Mouse (Mus musculus): ENCODE data around the gene Oip5. TPM values are rescaled to one million over a fixed set of nuclear protein-coding genes. Genes with fewer than 3 reads are reported as not detected.

Oip5 gene
- polyA plus RNA-seq, 1 experiment from 2014 or later: 42.8 TPM

- Histone ChIP-seq H3K4me2 (no peak overlapping the region), H3K27ac (no peak overlapping the region), H3K9me3 (replicated peaks) (no peaks in the 10 kb centered on the region), H3K4me1 (replicated peaks) (peaks cover 14% of the 10 kb centered on the region), H3K27me3 (no peaks in the 10 kb centered on the region), H3K4me3 (replicated peaks) (no peak overlapping the region), H3K36me3 (0 out of 2 replicates have a peak, but pooled peaks cover 2% of the 10 kb centered on the region), H3K9ac (no peak overlapping the region)
- DNase-seq (no peak), ATAC-seq (ENCODE audit: low read depth) (no peak)
- 55% methylated on average over 8 of the region's 8 CpGs for WGBS (ENCODE audit: insufficient replicate concordance)
Measured at GRCm38 (mm10) chr2:119584282-119584681, 34.0 kb downstream of the Oip5 start.

GRCm38 (mm10) chr2:119583439-119583838, 34.8 kb downstream of the Oip5 start:
- H3K9me3 ChIP-seq (replicated peaks): no peaks in the 10 kb centered on the region
- H3K9ac ChIP-seq: no peak overlapping the region
- 12% methylated on average over 2 of the region's 2 CpGs for WGBS (ENCODE audit: insufficient replicate concordance)
- H3K4me3 ChIP-seq (replicated peaks): no peak overlapping the region
- H3K36me3 ChIP-seq: 0 out of 2 replicates have a peak, but pooled peaks cover 2% of the 10 kb centered on the region
- H3K27ac ChIP-seq: no peak overlapping the region
- H3K27me3 ChIP-seq: no peaks in the 10 kb centered on the region
- ATAC-seq (ENCODE audit: low read depth) (no peak), DNase-seq (no peak)
- H3K4me2 ChIP-seq: no peak overlapping the region
- peaks cover 14% of the 10 kb centered on the region for H3K4me1 ChIP-seq (replicated peaks)

GRCm38 (mm10) chr2:119581571-119581970, 36.7 kb downstream of the Oip5 start:
- no peak for ATAC-seq (ENCODE audit: low read depth)
- no peak overlapping the region for H3K9ac ChIP-seq
- H3K4me1 ChIP-seq (replicated peaks): peaks cover 14% of the 10 kb centered on the region
- 0 out of 2 replicates have a peak, but pooled peaks cover 2% of the 10 kb centered on the region for H3K36me3 ChIP-seq
- H3K9me3 ChIP-seq (replicated peaks): no peaks in the 10 kb centered on the region
- 77% methylated on average over 3 of the region's 3 CpGs for WGBS (ENCODE audit: insufficient replicate concordance)
- no peaks in the 10 kb centered on the region for H3K27me3 ChIP-seq
- H3K4me2 ChIP-seq: no peak overlapping the region
- no peak overlapping the region for H3K27ac ChIP-seq
- DNase-seq: no peak
- H3K4me3 ChIP-seq (replicated peaks): no peak overlapping the region

GRCm38 (mm10) chr2:119572471-119572870, 45.8 kb downstream of the Oip5 start:
- 70% methylated on average over 1 of the region's 1 CpGs for WGBS (ENCODE audit: insufficient replicate concordance)

GRCm38 (mm10) chr2:119566182-119566855, 52.0 kb downstream of the Oip5 start:
- peaks cover 10% of the 10 kb centered on the region; the same call in 1 of the 2 replicates for H3K36me3 ChIP-seq
- H3K4me1 ChIP-seq (replicated peaks): peaks cover 5% of the 10 kb centered on the region; the same call in 1 of the 2 replicates
- H3K27ac ChIP-seq: no peak overlapping the region
- no peak overlapping the region for H3K4me2 ChIP-seq
- DNase-seq: no peak
- ATAC-seq (ENCODE audit: low read depth): no peak
- WGBS (ENCODE audit: insufficient replicate concordance): 76% methylated on average over 7 of the region's 7 CpGs
- H3K4me3 ChIP-seq (replicated peaks): no peak overlapping the region
- no peaks in the 10 kb centered on the region for H3K9me3 ChIP-seq (replicated peaks)
- H3K27me3 ChIP-seq: no peaks in the 10 kb centered on the region
- no peak overlapping the region for H3K9ac ChIP-seq

More at GRCm38 (mm10) chr2:119572471-119572870, 45.8 kb downstream of the Oip5 start:
- H3K27me3 ChIP-seq: no peaks in the 10 kb centered on the region
- no peak overlapping the region for H3K27ac ChIP-seq
- ATAC-seq (ENCODE audit: low read depth): no peak
- H3K4me3 ChIP-seq (replicated peaks): no peak overlapping the region
- no peak overlapping the region for H3K4me2 ChIP-seq
- no peaks in the 10 kb centered on the region for H3K9me3 ChIP-seq (replicated peaks)
- peaks cover 16% of the 10 kb centered on the region for H3K36me3 ChIP-seq
- DNase-seq: no peak
- H3K9ac ChIP-seq: no peak overlapping the region
- peaks cover 5% of the 10 kb centered on the region; the same call in 1 of the 2 replicates for H3K4me1 ChIP-seq (replicated peaks)

GRCm38 (mm10) chr2:119565284-119565683, 53.0 kb downstream of the Oip5 start:
- Histone ChIP-seq H3K4me1 (replicated peaks) (peaks cover 5% of the 10 kb centered on the region; the same call in 1 of the 2 replicates), H3K36me3 (peaks cover 10% of the 10 kb centered on the region; the same call in 1 of the 2 replicates), H3K4me3 (replicated peaks) (no peak overlapping the region), H3K27ac (no peak overlapping the region), H3K27me3 (no peaks in the 10 kb centered on the region), H3K9me3 (replicated peaks) (no peaks in the 10 kb centered on the region), H3K9ac (no peak overlapping the region), H3K4me2 (no peak overlapping the region)
- ATAC-seq (ENCODE audit: low read depth) (no peak), DNase-seq (no peak)
- 78% methylated on average over 4 of the region's 4 CpGs for WGBS (ENCODE audit: insufficient replicate concordance)

- no peak overlapping the region for H3K4me3 ChIP-seq (replicated peaks)
- H3K27me3 ChIP-seq: no peaks in the 10 kb centered on the region
- 47% methylated on average over 3 of the region's 3 CpGs for WGBS (ENCODE audit: insufficient replicate concordance)
- H3K27ac ChIP-seq: no peak overlapping the region
- H3K4me1 ChIP-seq (replicated peaks): peaks cover 12% of the 10 kb centered on the region
- H3K36me3 ChIP-seq: peaks cover 10% of the 10 kb centered on the region; the same call in 1 of the 2 replicates
- H3K9ac ChIP-seq: no peak overlapping the region
- no peak overlapping the region for H3K4me2 ChIP-seq
- DNase-seq (no peak), ATAC-seq (ENCODE audit: low read depth) (no peak)
- H3K9me3 ChIP-seq (replicated peaks): no peaks in the 10 kb centered on the region
Measured at GRCm38 (mm10) chr2:119561794-119562193, 56.5 kb downstream of the Oip5 start.

Other genes starting within 250 kb of the Oip5 start
- 2.0 TPM in 2 replicates for gene Ino80, start 140.8 kb downstream of the Oip5 start, polyA plus RNA-seq (2015; fragmentation: Nextera tagmentation; extraction: Ambion mirVana)
- gene Exd1, start 70.8 kb downstream of the Oip5 start, polyA plus RNA-seq (2015; fragmentation: Nextera tagmentation; extraction: Ambion mirVana): 0.35 and 0.38 TPM in 2 replicates
- 47.3 and 54.2 TPM in 2 replicates for gene Chp1, start 70.8 kb downstream of the Oip5 start, polyA plus RNA-seq (2015; fragmentation: Nextera tagmentation; extraction: Ambion mirVana)
- 90.6 and 119 TPM in 2 replicates for gene Nusap1, start 171 bp downstream of the Oip5 start, polyA plus RNA-seq (2015; fragmentation: Nextera tagmentation; extraction: Ambion mirVana)
- 44.6 and 52.0 TPM in 2 replicates for gene Ndufaf1, start 44.4 kb upstream of the Oip5 start, polyA plus RNA-seq (2015; fragmentation: Nextera tagmentation; extraction: Ambion mirVana)
- gene Rtf1, start 56.6 kb upstream of the Oip5 start, polyA plus RNA-seq (2015; fragmentation: Nextera tagmentation; extraction: Ambion mirVana): 18.3 and 23.8 TPM in 2 replicates
- 2.3 and 2.9 TPM in 2 replicates for gene Itpka, start 123.9 kb upstream of the Oip5 start, polyA plus RNA-seq (2015; fragmentation: Nextera tagmentation; extraction: Ambion mirVana)
- 0.08 TPM in 1 of 2 replicates, not detected in the other for gene Ltk, start 142.0 kb upstream of the Oip5 start, polyA plus RNA-seq (2015; fragmentation: Nextera tagmentation; extraction: Ambion mirVana)
- 10.2 and 11.9 TPM in 2 replicates for gene Rpap1, start 169.1 kb upstream of the Oip5 start, polyA plus RNA-seq (2015; fragmentation: Nextera tagmentation; extraction: Ambion mirVana)
- gene Tyro3, start 179.3 kb upstream of the Oip5 start, polyA plus RNA-seq (2015; fragmentation: Nextera tagmentation; extraction: Ambion mirVana): 1.5 TPM in 2 replicates

Data from liver, embryonic 13.5 days (tissue).